Mouse (Mus musculus): ENCODE results near the gene Ago1.

DNA sequence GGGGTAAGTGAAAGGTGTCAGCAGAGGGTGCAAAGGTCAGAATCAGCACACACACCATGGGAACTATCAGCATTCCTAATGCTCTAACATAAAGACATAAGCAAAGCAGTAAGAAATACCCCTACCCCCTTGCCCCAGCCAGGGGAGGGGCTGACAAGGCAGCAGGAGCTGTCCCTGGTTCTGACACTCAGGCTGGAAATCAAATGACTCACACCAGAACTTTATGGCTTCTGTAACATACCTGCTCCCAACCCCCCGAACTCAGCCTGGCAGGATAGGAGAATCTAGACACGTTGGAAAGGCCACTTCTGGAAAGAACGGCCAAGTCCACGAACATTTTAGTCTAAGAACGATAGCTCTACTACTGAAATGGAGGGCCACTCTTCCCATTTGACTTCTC is 4.6 kb upstream of the Ago1 start:
- TF ChIP-seq CTCF (IDR thresholded peaks at IDR 0.05; ENCODE audit: extremely low read depth, insufficient read length, insufficient replicate concordance, low read depth, low read length): no peak
- TF ChIP-seq POLR2A (IDR thresholded peaks at IDR 0.05; ENCODE audit: low read depth, low read length): no peak

Data from small intestine, adult 2 months (tissue).